Mouse (Mus musculus) right cerebral cortex, adult 2 months (tissue): ENCODE data around the gene Ankrd42.

Experiments used
- DNase-seq, 2 experiments: peaks; one replicate each; pipeline ENCODE4 v3.0.0; 2021 to 2022; ENCODE audit warnings: low spot score in 2 of 2

Ankrd42 gene

DNA sequence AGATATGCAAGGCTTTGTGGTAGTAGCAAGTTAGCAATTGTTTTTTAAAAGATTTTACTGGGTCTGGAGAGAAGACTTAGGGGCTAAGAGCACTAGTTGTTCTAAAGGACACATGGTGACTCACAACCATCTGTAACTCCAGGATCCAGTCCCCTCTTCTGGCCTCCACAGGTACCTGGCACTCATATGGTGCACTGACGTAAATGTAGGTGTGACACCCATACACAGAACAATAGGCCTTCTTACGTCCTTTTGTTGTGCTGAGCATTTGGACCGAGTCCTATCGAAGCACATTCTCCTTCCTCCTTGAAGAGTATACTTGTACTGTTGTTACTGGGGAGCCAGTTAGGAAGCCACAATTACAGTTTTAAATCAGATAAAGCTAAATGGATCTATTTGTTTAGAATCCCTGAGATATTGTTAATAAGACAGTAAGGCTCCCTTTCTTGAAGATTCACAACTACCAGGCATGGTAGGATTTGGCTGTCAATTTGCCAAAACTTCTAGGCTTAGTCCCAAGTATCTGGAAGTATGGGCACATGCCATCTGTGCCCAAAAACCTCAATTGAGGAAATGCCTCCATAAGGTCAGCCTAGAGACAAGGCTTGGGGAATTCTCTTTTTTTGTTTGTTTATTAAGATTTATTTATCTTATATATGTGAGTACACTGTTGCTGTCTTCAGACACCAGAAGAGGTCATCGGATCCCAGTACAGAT is 56.3 kb downstream of the Ankrd42 start:
- DNase-seq, result no peak

- no peak for DNase-seq
Observed at GRCm38 (mm10) chr7:92566775-92567174, 70.2 kb downstream of the Ankrd42 start.

GRCm38 (mm10) chr7:92560986-92561876 is 75.7 kb downstream of the Ankrd42 start, which contains the start of gene Ccdc90b:
Gene Ccdc90b (plus strand): TSS chr7:92561149.
- DNase-seq, result peak; percentile 93 to 96

GRCm38 (mm10) chr7:92558744-92559143 is 78.2 kb downstream of the Ankrd42 start:
- no peak for DNase-seq

GRCm38 (mm10) chr7:92550990-92551392 is 86.0 kb downstream of the Ankrd42 start:
- DNase-seq, result peak in 1 of 2 experiments; percentile 25

GRCm38 (mm10) chr7:92550248-92550989 is 86.5 kb downstream of the Ankrd42 start:
- no peak for DNase-seq

DNA sequence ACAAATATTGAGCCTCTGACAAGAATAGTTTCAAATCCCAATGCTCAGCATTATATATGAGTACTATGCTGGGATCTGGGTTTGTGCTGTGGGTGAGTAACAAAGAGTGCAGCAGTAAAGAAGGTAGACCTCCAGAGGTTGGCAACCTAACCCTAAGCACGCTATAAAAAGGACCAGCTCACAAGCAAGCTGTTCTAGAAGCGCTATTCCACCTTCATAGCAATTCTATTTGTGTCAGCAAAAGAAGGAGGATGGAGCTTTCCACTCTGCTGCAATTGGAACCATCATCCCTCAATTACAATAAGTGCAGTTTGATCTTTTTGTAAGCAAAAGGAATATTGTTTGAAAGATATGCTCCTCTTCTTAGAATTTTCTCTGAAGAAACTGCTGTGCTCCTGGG is 90.2 kb downstream of the Ankrd42 start:
- DNase-seq, result no peak

GRCm38 (mm10) chr7:92532351-92533036 is 104.4 kb downstream of the Ankrd42 start:
- DNase-seq, result no peak
